Mouse (Mus musculus): ENCODE measurements around the gene Nckap5. TPM values are rescaled to one million over a fixed set of nuclear protein-coding genes. Genes with fewer than 3 reads are reported as not detected.
A peak's percentile ranks its signal among the peaks of the same experiment; 100 is the strongest.
"Not testable (repeated sequence)": the region's sequence is repeated elsewhere in the genome, so short reads cannot be mapped to it uniquely, and the experiment has no call there.

Nckap5 gene
- polyA plus RNA-seq, 1 experiment from 2014 or later: 11.5 TPM

DNA sequence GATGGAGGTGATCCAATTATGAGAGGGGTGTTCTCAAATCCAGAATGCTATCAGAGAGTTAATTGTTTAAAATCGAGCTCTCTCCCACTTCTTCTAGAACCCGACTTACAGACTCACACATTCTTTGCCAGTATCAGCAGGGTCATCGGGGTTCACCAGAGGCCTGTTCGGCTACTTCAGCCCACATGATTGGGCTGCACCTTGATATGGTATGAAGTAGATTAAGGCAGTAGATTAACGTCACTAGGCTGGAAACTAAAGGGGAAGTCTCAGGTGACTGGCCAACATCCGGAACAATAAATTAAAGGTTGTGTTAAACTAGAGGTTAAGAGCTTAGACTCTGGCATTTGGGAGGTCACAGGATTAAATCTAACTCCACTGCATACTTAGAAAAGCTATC, 8.4 kb downstream of the Nckap5 start:
- Histone ChIP-seq H3K4me1 (no peaks in the 10 kb centered on the region), H3K36me3 (replicated peaks) (no peaks in the 10 kb centered on the region), H3K9ac (no peak overlapping the region), H3K4me3 (no peak overlapping the region), H3K9me3 (no peaks in the 10 kb centered on the region), H3K4me2 (no peak overlapping the region), H3K27ac (no peak overlapping the region), H3K27me3 (replicated peaks) (no peaks in the 10 kb centered on the region; the same call in 1 of the 2 replicates)
- 88% methylated on average over 6 of the region's 6 CpGs for WGBS
- no peak for ATAC-seq (replicated peaks)

GRCm38 (mm10) chr1:126817381-126818034, 13.1 kb downstream of the Nckap5 start:
- Histone ChIP-seq H3K9ac (no peak overlapping the region), H3K36me3 (replicated peaks) (no peaks in the 10 kb centered on the region), H3K4me1 (no peaks in the 10 kb centered on the region), H3K27me3 (replicated peaks) (no peaks in the 10 kb centered on the region), H3K9me3 (no peaks in the 10 kb centered on the region), H3K4me2 (no peak overlapping the region), H3K27ac (no peak overlapping the region), H3K4me3 (no peak overlapping the region)
- ATAC-seq (replicated peaks): no peak
- 43% methylated on average over 9 of the region's 9 CpGs for WGBS

DNA sequence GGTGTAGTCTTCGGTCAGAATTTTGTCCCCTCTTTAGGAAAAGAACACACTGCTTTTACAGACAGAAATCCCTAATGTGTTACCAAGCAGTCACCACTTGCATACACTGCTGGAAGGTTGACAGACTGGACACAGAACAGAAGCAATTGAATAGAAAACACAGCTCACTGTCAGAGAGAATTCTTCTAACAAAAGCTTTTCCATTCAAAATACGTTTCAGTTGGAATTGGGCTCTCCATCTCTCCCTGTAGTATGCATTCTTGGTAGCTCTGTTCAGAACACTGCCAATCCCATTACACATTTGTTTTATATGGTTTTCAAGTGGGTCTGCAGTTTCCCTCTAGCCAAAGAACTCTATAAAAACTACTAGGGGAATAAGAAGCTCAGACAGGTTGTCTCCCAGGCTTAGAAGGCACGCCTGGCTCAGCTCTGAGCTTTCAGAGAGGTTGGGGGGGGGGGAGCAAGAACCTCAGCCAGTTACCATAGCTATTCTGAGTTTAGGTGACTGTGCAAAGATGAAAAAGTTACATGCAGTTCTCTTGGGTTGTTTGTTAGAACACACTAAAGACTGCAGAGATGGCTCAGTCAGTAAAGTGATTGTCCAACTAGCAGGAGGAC, 23.5 kb downstream of the Nckap5 start:
- H3K9me3 ChIP-seq: no peaks in the 10 kb centered on the region
- H3K36me3 ChIP-seq (replicated peaks): no peaks in the 10 kb centered on the region
- H3K4me2 ChIP-seq: no peak overlapping the region
- ATAC-seq (replicated peaks): no peak
- H3K4me3 ChIP-seq: no peak overlapping the region
- no peaks in the 10 kb centered on the region for H3K4me1 ChIP-seq
- H3K9ac ChIP-seq: no peak overlapping the region
- 48% methylated on average over 3 of the region's 3 CpGs for WGBS
- no peak overlapping the region for H3K27ac ChIP-seq
- H3K27me3 ChIP-seq (replicated peaks): no peaks in the 10 kb centered on the region

DNA sequence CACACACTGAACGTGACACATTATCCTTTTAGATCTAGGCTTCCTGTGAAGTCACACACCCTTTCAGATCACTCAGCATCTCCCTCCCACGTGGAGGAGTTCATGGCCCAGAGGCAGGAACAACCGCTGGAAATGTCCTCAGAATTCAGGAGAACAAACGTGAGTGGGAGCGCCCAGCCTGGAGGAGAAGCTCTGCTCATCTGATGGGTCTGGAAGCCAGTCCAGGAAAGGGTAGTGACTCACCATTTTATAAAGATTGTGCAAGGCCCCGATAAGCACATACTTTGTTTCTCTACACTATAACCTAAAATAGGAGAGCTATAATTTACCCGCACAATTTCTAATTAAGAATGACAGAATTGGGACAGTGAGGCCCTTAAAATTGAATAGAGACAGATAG, 24.1 kb downstream of the Nckap5 start:
- WGBS: 68% methylated on average over 7 of the region's 7 CpGs
- Histone ChIP-seq H3K4me1 (no peaks in the 10 kb centered on the region), H3K27me3 (replicated peaks) (no peaks in the 10 kb centered on the region), H3K9ac (no peak overlapping the region), H3K36me3 (replicated peaks) (no peaks in the 10 kb centered on the region), H3K4me3 (no peak overlapping the region), H3K9me3 (no peaks in the 10 kb centered on the region), H3K27ac (no peak overlapping the region), H3K4me2 (no peak overlapping the region)
- no peak for ATAC-seq (replicated peaks)

DNA sequence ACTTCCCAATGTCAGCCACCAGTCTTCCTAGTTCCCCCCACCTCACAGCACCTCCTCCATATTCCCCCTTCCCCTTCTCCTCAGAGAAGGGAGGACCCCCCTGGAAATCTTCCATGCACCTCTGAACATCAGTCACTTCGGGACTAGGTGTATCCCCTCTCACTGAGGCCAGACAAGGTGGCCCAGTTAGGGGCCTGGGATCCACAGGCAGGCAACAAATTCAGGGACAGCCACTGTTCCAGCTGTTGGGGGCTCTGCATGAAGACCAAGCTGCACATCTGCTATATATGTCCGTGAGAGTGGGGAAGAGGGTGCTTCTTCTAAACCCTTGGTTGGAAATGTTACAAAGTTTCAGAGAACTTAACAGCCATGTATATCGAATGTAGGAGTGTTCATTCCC, 28.2 kb downstream of the Nckap5 start:
- WGBS: 83% methylated on average over 3 of the region's 3 CpGs
- Histone ChIP-seq H3K9me3 (no peaks in the 10 kb centered on the region), H3K4me3 (no peak overlapping the region), H3K4me2 (no peak overlapping the region), H3K27ac (no peak overlapping the region), H3K27me3 (replicated peaks) (no peaks in the 10 kb centered on the region), H3K4me1 (no peaks in the 10 kb centered on the region), H3K36me3 (replicated peaks) (no peaks in the 10 kb centered on the region), H3K9ac (no peak overlapping the region)
- no peak for ATAC-seq (replicated peaks)

- Histone ChIP-seq H3K4me1 (no peaks in the 10 kb centered on the region), H3K36me3 (replicated peaks) (no peaks in the 10 kb centered on the region), H3K9me3 (no peaks in the 10 kb centered on the region), H3K27ac (no peak overlapping the region), H3K27me3 (replicated peaks) (no peaks in the 10 kb centered on the region), H3K4me2 (no peak overlapping the region), H3K9ac (no peak overlapping the region), H3K4me3 (no peak overlapping the region)
- ATAC-seq (replicated peaks): no peak
- WGBS: 70% methylated on average over 8 of the region's 8 CpGs
These were observed 28.9 kb downstream of the Nckap5 start for GRCm38 (mm10) chr1:126801706-126802105.

GRCm38 (mm10) chr1:126799379-126799798, 31.2 kb downstream of the Nckap5 start:
- Histone ChIP-seq H3K9ac (no peak overlapping the region), H3K9me3 (no peaks in the 10 kb centered on the region), H3K4me2 (no peak overlapping the region), H3K27me3 (replicated peaks) (no peaks in the 10 kb centered on the region), H3K36me3 (replicated peaks) (no peaks in the 10 kb centered on the region), H3K4me3 (no peak overlapping the region), H3K4me1 (no peaks in the 10 kb centered on the region), H3K27ac (no peak overlapping the region)
- ATAC-seq (replicated peaks): no peak
- 83% methylated on average over 11 of the region's 11 CpGs for WGBS

GRCm38 (mm10) chr1:126780354-126780941, 50.2 kb downstream of the Nckap5 start:
- not testable (repeated sequence) for H3K4me3 ChIP-seq; H3K27me3 ChIP-seq (replicated peaks); H3K9ac ChIP-seq; H3K9me3 ChIP-seq; H3K4me1 ChIP-seq; H3K36me3 ChIP-seq (replicated peaks); H3K4me2 ChIP-seq; H3K27ac ChIP-seq; ATAC-seq (replicated peaks)
- no CpG with 5 or more reads among the region's 2 CpGs for WGBS

DNA sequence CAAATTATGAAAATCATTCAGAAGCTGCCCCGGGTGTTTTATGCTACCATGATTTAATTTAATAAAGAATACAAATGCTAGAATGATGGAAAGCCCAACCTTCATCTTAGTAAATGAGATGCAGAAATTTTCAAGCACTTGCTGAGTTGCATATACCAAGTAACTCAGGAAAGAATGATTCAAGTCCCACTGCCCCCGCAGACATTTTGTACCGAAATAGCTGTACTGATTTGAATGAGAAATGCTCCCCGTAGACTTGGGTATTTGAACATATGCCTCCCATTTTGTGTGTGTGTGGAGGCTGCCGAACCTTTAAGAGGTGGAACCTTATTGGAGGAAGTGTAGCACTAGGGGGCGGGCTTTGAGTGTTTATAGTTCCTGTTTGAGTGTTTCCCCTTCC, 56.7 kb downstream of the Nckap5 start:
- not testable (repeated sequence) for H3K4me2 ChIP-seq; H3K9me3 ChIP-seq; H3K36me3 ChIP-seq (replicated peaks); H3K9ac ChIP-seq; H3K27me3 ChIP-seq (replicated peaks); H3K4me1 ChIP-seq; H3K27ac ChIP-seq; ATAC-seq (replicated peaks); H3K4me3 ChIP-seq
- no CpG with 5 or more reads among the region's 6 CpGs for WGBS

DNA sequence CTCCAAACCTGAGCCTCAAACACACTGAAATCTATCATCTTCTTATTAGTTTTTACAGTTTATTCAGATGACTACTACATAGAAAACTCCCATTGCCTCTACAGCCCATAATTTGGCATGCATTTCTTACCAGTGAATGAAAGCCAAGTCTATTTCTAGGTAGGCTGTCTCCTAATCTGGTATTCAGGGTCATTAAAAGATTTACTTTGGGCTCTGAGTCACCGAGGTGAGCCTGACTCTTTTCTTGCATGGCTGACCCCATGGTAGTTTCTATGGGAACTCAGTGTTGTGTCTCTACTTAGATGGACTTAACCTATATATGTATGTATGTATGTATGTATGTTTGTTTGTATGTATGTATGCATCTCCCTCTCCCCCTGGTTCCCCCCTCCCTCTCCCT, 63.6 kb downstream of the Nckap5 start:
- no peak overlapping the region for H3K9ac ChIP-seq
- no peak for ATAC-seq (replicated peaks)
- H3K36me3 ChIP-seq (replicated peaks): no peaks in the 10 kb centered on the region
- 22% methylated on average over 1 of the region's 1 CpGs for WGBS
- no peak overlapping the region for H3K4me2 ChIP-seq
- H3K27ac ChIP-seq: no peak overlapping the region
- no peak overlapping the region for H3K4me3 ChIP-seq
- no peaks in the 10 kb centered on the region for H3K9me3 ChIP-seq
- H3K4me1 ChIP-seq: peaks cover 11% of the 10 kb centered on the region
- no peaks in the 10 kb centered on the region for H3K27me3 ChIP-seq (replicated peaks)

DNA sequence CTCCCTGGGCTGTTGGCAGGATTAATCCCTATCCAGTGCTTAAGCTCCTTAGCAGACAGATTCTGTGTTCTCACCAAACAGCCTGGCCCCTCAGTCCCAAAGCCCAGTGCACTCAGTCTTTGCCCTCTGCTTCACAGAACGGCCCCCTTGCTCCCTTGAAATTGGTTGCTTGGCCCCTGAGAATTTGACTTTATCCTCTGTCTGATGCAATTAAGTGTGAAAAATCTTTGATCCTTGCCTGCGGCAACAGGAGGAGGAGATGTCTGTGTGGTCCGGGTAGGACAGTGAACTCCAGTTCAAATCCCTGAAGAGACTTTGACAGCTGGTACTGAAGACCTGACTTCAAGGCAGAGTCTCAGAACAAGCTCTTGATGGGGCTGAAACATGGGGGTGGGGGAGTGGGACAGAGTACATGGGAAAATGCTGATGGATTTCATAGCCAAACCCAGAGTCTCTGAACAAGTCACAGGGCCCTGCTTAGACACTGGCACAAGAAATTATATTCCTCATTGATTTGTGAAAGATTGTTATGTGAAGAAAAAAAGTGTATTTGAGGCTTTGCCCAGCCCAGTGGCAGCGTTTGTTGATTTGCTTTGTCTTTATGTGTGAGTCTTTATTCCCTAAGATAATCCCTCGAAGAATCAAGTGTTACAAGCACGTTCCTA, 65.0 kb downstream of the Nckap5 start:
- ATAC-seq (replicated peaks): peak; percentile 86
- H3K9me3 ChIP-seq: no peaks in the 10 kb centered on the region
- no peak overlapping the region for H3K4me3 ChIP-seq
- H3K36me3 ChIP-seq (replicated peaks): no peaks in the 10 kb centered on the region
- no peak overlapping the region for H3K27ac ChIP-seq
- no peaks in the 10 kb centered on the region for H3K27me3 ChIP-seq (replicated peaks)
- H3K9ac ChIP-seq: no peak overlapping the region
- H3K4me1 ChIP-seq: peaks cover 11% of the 10 kb centered on the region
- H3K4me2 ChIP-seq: no peak overlapping the region
- 15% methylated on average over 6 of the region's 6 CpGs for WGBS

- Histone ChIP-seq H3K27ac (no peak overlapping the region), H3K4me3 (no peak overlapping the region), H3K9ac (no peak overlapping the region), H3K27me3 (replicated peaks) (no peaks in the 10 kb centered on the region), H3K4me2 (no peak overlapping the region), H3K9me3 (no peaks in the 10 kb centered on the region), H3K4me1 (peaks cover 11% of the 10 kb centered on the region), H3K36me3 (replicated peaks) (no peaks in the 10 kb centered on the region)
- WGBS: 77% methylated on average over 3 of the region's 3 CpGs
- ATAC-seq (replicated peaks): no peak
These were observed 66.4 kb downstream of the Nckap5 start for GRCm38 (mm10) chr1:126764201-126764600.
